Comparison of ENCODE assay signal across 15 mouse cellular contexts in genomic region chr8:11885881-11886699, GRCm38 (mm10). TPM values are rescaled to one million over a fixed set of nuclear protein-coding genes. Genes with fewer than 3 reads are reported as not detected.
DNase-seq lines count a peak whose midpoint lies in the region; ATAC-seq and TF ChIP-seq lines count a peak whose summit lies in the region.
"Had no signal": no experiment of that assay in that cellular context is flagged by ENCODE, and none has a peak within 500 bp of the region (broad histone marks: within the 10 kb centered on the region; RNA-seq: fewer than 3 reads in every experiment).

No protein-coding gene starts in this region.

- no peaks in the 10 kb centered on the region for H3K27me3 ChIP-seq in forebrain, embryonic 14.5 days (replicated peaks; ENCODE audit: control insufficient read depth, insufficient read depth, low read length)
- H3K27me3 ChIP-seq in intestine, postnatal 0 days (replicated peaks; ENCODE audit: control insufficient read depth, insufficient read depth, low read length): no peaks in the 10 kb centered on the region
- H3K27me3 ChIP-seq: embryonic facial prominence, embryonic 12.5 days; kidney, embryonic 15.5 days; limb, embryonic 13.5 days had no signal

- H3K9ac ChIP-seq in forebrain, embryonic 14.5 days (ENCODE audit: low read length): peak overlapping the region; percentile 22; the same call in 1 of the 2 replicates
- no peak overlapping the region for H3K9ac ChIP-seq in intestine, postnatal 0 days (ENCODE audit: low read depth, low read length)
- H3K9ac ChIP-seq: embryonic facial prominence, embryonic 12.5 days; kidney, embryonic 15.5 days; limb, embryonic 13.5 days had no signal

- no peak overlapping the region for H3K4me3 ChIP-seq in forebrain, embryonic 14.5 days (ENCODE audit: low read depth, low read length)
- H3K4me3 ChIP-seq in olfactory bulb, adult 2 months (ENCODE audit: insufficient read depth, low read depth, low read length): no peak overlapping the region
- no peak overlapping the region for H3K4me3 ChIP-seq in intestine, postnatal 0 days (ENCODE audit: low read depth, low read length)
- H3K4me3 ChIP-seq: embryonic facial prominence, embryonic 12.5 days; kidney, embryonic 15.5 days; limb, embryonic 13.5 days had no signal

- H3K4me1 ChIP-seq in forebrain, embryonic 14.5 days (ENCODE audit: control insufficient read depth, insufficient read depth, low read length): peaks cover 22% of the 10 kb centered on the region
- H3K4me1 ChIP-seq in olfactory bulb, adult 2 months (ENCODE audit: control insufficient read depth, insufficient read depth, low read length): peaks cover 18% of the 10 kb centered on the region
- H3K4me1 ChIP-seq in intestine, postnatal 0 days (replicated peaks; ENCODE audit: control insufficient read depth, insufficient read depth, low read length): no peaks in the 10 kb centered on the region
- H3K4me1 ChIP-seq: embryonic facial prominence, embryonic 12.5 days; kidney, embryonic 15.5 days; limb, embryonic 13.5 days had no signal

- WGBS in forebrain, embryonic 14.5 days: 28% methylated on average over 12 of the region's 12 CpGs
- 33% methylated on average over 12 of the region's 12 CpGs for WGBS in olfactory bulb, adult 2 months
- WGBS in intestine, postnatal 0 days: 73% methylated on average over 12 of the region's 12 CpGs

- TF ChIP-seq CTCF in olfactory bulb, adult 2 months (IDR thresholded peaks at IDR 0.05; ENCODE audit: insufficient read depth, low read depth, low read length): no peak
- no peak for TF ChIP-seq CTCF in intestine, postnatal 0 days (IDR thresholded peaks at IDR 0.05; ENCODE audit: low read depth)

- peak overlapping the region; percentile 77 for H3K27ac ChIP-seq in forebrain, embryonic 14.5 days (ENCODE audit: low read depth, low read length)
- H3K27ac ChIP-seq in olfactory bulb, adult 2 months (ENCODE audit: insufficient read depth, low read depth, low read length): 0 out of 2 replicates have a peak overlapping the region, but pooled peaks have one; percentile 33
- no peak overlapping the region for H3K27ac ChIP-seq in intestine, postnatal 0 days (ENCODE audit: low read depth, low read length)
- H3K27ac ChIP-seq: embryonic facial prominence, embryonic 12.5 days; kidney, embryonic 15.5 days; limb, embryonic 13.5 days had no signal

- TF ChIP-seq POLR2A in olfactory bulb, adult 2 months (IDR thresholded peaks at IDR 0.05; ENCODE audit: insufficient read depth, low read depth, low read length): no peak

- H3K4me2 ChIP-seq in forebrain, embryonic 14.5 days (ENCODE audit: low read length): no peak overlapping the region
- H3K4me2 ChIP-seq in intestine, postnatal 0 days (replicated peaks; ENCODE audit: low read depth): no peak overlapping the region
- H3K4me2 ChIP-seq: embryonic facial prominence, embryonic 12.5 days; kidney, embryonic 15.5 days; limb, embryonic 13.5 days had no signal

- H3K36me3 ChIP-seq in forebrain, embryonic 14.5 days (ENCODE audit: control insufficient read depth, insufficient read depth, low read length): no peaks in the 10 kb centered on the region
- H3K36me3 ChIP-seq in intestine, postnatal 0 days (ENCODE audit: control insufficient read depth, insufficient read depth): no peaks in the 10 kb centered on the region
- H3K36me3 ChIP-seq: embryonic facial prominence, embryonic 12.5 days; kidney, embryonic 15.5 days; limb, embryonic 13.5 days had no signal

- peak; percentile 47 to 51 for DNase-seq in right cerebral cortex, postnatal 10 days (ENCODE audit: low spot score in 2 of 2)
- no peak for DNase-seq in right cerebral cortex, postnatal 25 days
- peak; percentile 82 for DNase-seq in forebrain, embryonic 14.5 days (ENCODE audit: low spot score)
- peak; percentile 30 for DNase-seq in mesoderm, embryonic 11.5 days (ENCODE audit: low read depth, low spot score)
- no peak for DNase-seq in thymus, postnatal 0 days (ENCODE audit: low spot score)
- DNase-seq in cerebellum, postnatal 36 days: no peak
- DNase-seq: gastrocnemius, postnatal 10 days; heart, postnatal 10 days had no signal

- peaks cover 3% of the 10 kb centered on the region; the same call in 1 of the 2 replicates for H3K9me3 ChIP-seq in forebrain, embryonic 14.5 days (replicated peaks; ENCODE audit: control insufficient read depth, low read length)
- H3K9me3 ChIP-seq in intestine, postnatal 0 days (ENCODE audit: control insufficient read depth): no peaks in the 10 kb centered on the region
- H3K9me3 ChIP-seq: embryonic facial prominence, embryonic 12.5 days had no signal

- peak; percentile 84 for ATAC-seq in forebrain, embryonic 14.5 days
- ATAC-seq in intestine, postnatal 0 days: no peak

RNA-seq across cellular contexts. Expression of gene Tex29, which starts 45.8 kb away (rescaled TPM):
- 0.58 TPM in 1 of 2 replicates, not detected in the other for polyA plus RNA-seq in forebrain, embryonic 14.5 days (2014; fragmentation: Nextera tagmentation; extraction: Ambion mirVana)
- not detected in 2 replicates for polyA plus RNA-seq in olfactory bulb, adult 2 months (2012; ENCODE audit: insufficient read depth, insufficient read length, low replicate concordance, missing spikeins)
- polyA plus RNA-seq in intestine, postnatal 0 days (2015; fragmentation: Nextera tagmentation; extraction: Ambion mirVana): 0.27 and 0.38 TPM in 2 replicates
- not detected in 2 replicates for polyA plus RNA-seq in thymus, postnatal 0 days (2015; fragmentation: Nextera tagmentation; extraction: Ambion mirVana)
- polyA plus RNA-seq: kidney, embryonic 15.5 days; lung, embryonic 16.5 days; stomach, embryonic 14.5 days had no signal

Comparison
In these comparisons a context has a peak if more than half of its experiments do, and no peak if none do; other contexts are left out.
1. DNase-seq: peak in right cerebral cortex, postnatal 10 days (2 of 2), forebrain, embryonic 14.5 days (single experiment) and mesoderm, embryonic 11.5 days (single experiment); none in right cerebral cortex, postnatal 25 days (single experiment), thymus, postnatal 0 days (single experiment) and cerebellum, postnatal 36 days (0 of 2).